Mouse (Mus musculus) gastrocnemius, adult 8-10 months (tissue): ENCODE data around the gene Pla2g2d. TPM values are rescaled to one million over a fixed set of nuclear protein-coding genes. Genes with fewer than 3 reads are reported as not detected.

Experiments used
- DNase-seq, 2 experiments: peaks; one replicate each; pipeline ENCODE4 v3.0.0; 2022; ENCODE audit warnings: low spot score in 2 of 2
- total RNA-seq, 4 experiments: library from RNA; stranded (reverse); gene quantifications; 2 replicates each; pipeline ENCODE4 v1.2.4; 2022

The Pla2g2d gene
- total RNA-seq, 4 experiments from 2014 or later = 0.29 to 0.47 (median 0.36) TPM; not detected in 1

GRCm38 (mm10) chr4:138825751-138826567, 50.4 kb downstream of the Pla2g2d start:
- DNase-seq = no peak

DNA sequence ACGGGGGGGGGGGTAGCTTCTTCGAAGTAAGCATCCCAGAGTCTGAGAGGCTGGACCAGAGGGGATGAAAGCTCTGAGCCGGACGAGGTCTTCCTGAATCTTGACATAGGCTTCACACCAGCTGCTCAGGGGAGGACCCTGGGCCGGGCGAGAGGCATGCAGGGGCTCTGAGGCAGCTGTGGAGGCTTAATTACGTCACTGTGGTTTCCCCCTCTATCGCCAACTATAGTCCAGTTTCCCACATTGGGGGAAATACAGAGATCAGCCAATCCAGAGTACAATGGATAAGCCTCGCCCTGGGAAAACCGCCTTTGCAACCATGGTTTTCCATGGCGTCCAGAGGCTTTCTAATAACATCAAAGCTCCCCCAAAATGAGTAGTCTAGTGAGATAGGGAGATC, 51.6 kb downstream of the Pla2g2d start:
- no peak for DNase-seq

Other genes starting within 250 kb of the Pla2g2d start
- not detected for gene Vwa5b1, start 139.9 kb upstream of the Pla2g2d start, total RNA-seq
- not detected for gene Pla2g2c, start 50.9 kb upstream of the Pla2g2d start, total RNA-seq
- gene Ubxn10, start 38.6 kb upstream of the Pla2g2d start, total RNA-seq = under 1 TPM in 2 of 4 experiments, not detected in 2; 0.20 to 0.36 TPM
- under 1 TPM in 1 of 4 experiments, not detected in 3; 0.12 TPM for gene Pla2g2f, start 18.1 kb upstream of the Pla2g2d start, total RNA-seq
- gene Pla2g5, start 87.7 kb downstream of the Pla2g2d start, total RNA-seq = 1 to 10 TPM in 3 of 4 experiments, under 1 TPM in 1; 0.94 to 7.7 (median 3.9) TPM
- not detected for gene Gm13030, start 98.2 kb downstream of the Pla2g2d start, total RNA-seq
- gene Pla2g2e, start 102.2 kb downstream of the Pla2g2d start, total RNA-seq = not detected
- gene Otud3, start 138.2 kb downstream of the Pla2g2d start, total RNA-seq = 10 to 100 TPM; 16.6 to 22.7 (median 19.5) TPM
- gene Rnf186, start 191.4 kb downstream of the Pla2g2d start, total RNA-seq = not detected
- gene Tmco4, start 197.2 kb downstream of the Pla2g2d start, total RNA-seq = 10 to 100 TPM; 10.2 to 16.9 (median 12.0) TPM